Mouse (Mus musculus) liver, embryonic 11.5 days (tissue): ENCODE results near the gene Gm21985. TPM values are rescaled to one million over a fixed set of nuclear protein-coding genes. Genes with fewer than 3 reads are reported as not detected.

Source experiments
- ATAC-seq: fragments of 200-750 bp; cut with Nextera tagmentation; replicated peaks from 2 replicates; pipeline ENCODE4 v1.8.0; 2017; ENCODE audit warnings: moderate number of reproducible peaks, mild to moderate bottlenecking, moderate TSS enrichment, moderate library complexity; ENCODE audit not compliant: low FRiP score
- DNase-seq: peaks from one replicate; pipeline ENCODE4 v3.0.0-alpha.2; 2017; ENCODE audit warnings: low spot score
- H3K27ac ChIP-seq: fragments of 300-500 bp; sonication (generic); 2 replicates; pipeline ENCODE4 v1.5.1; 2014; ENCODE audit warnings: mild to moderate bottlenecking, low read depth, low read length, control low read depth
- H3K27me3 ChIP-seq: fragments of 300-500 bp; sonication (generic); replicated peaks from 2 replicates; pipeline ENCODE4 v1.6.1; 2014; ENCODE audit warnings: low read length, mixed read lengths; ENCODE audit not compliant: control insufficient read depth, insufficient read depth
- H3K36me3 ChIP-seq: fragments of 300-500 bp; sonication (generic); 2 replicates; pipeline ENCODE4 v1.6.1; 2014; ENCODE audit warnings: mild to moderate bottlenecking, low read length, moderate library complexity, mixed read lengths; ENCODE audit not compliant: control insufficient read depth, insufficient read depth
- H3K4me1 ChIP-seq: fragments of 300-500 bp; sonication (generic); replicated peaks from 2 replicates; pipeline ENCODE4 v1.6.1; 2014; ENCODE audit warnings: low read length, mixed read lengths; ENCODE audit not compliant: control insufficient read depth, insufficient read depth
- H3K4me2 ChIP-seq: fragments of 300-500 bp; sonication (generic); 2 replicates; pipeline ENCODE4 v1.6.1; 2014; ENCODE audit warnings: mild to moderate bottlenecking, control low read depth, moderate library complexity
- H3K4me3 ChIP-seq: fragments of 300-500 bp; sonication (generic); 2 replicates; pipeline ENCODE4 v1.5.1; 2014; ENCODE audit warnings: low read depth, low read length, control low read depth
- H3K9ac ChIP-seq: fragments of 300-500 bp; sonication (generic); 2 replicates; pipeline ENCODE4 v1.6.1; 2014; ENCODE audit warnings: low read depth, low read length, control low read depth
- H3K9me3 ChIP-seq: fragments of 300-500 bp; sonication (generic); 2 replicates; pipeline ENCODE4 v1.6.1; 2016; ENCODE audit warnings: low read length, inconsistent platforms, mixed read lengths; ENCODE audit not compliant: control insufficient read depth
- WGBS: fragments of 180-500 bp; shearing (Covaris S2); extraction: QIAGEN DNeasy Blood & Tissue Kit; methylation state at CpG from one replicate; pipeline ENCODE4 v1.1.7; 2014; 5-methylcytosine and 5-hydroxymethylcytosine counted together
- polyA plus RNA-seq: library from polyadenylated mRNA; unstranded; fragments of >200 nt; fragmentation: Nextera tagmentation; extraction: Ambion mirVana; gene quantifications from 2 replicates; pipeline ENCODE4 v1.2.1, GENCODE M21; 2014

Gm21985 gene
- not detected in 2 replicates for polyA plus RNA-seq

- Histone ChIP-seq H3K36me3 (no peaks in the 10 kb centered on the region), H3K9ac (peak within 1 kb of the TSS; percentile 78), H3K9me3 (no peaks in the 10 kb centered on the region), H3K27ac (peak within 1 kb of the TSS; percentile 88), H3K4me2 (peak within 1 kb of the TSS; percentile 94), H3K4me3 (peak within 1 kb of the TSS; percentile 77), H3K27me3 (no peaks in the 10 kb centered on the region), H3K4me1 (peaks cover 18% of the 10 kb centered on the region)
- ATAC-seq (peak; percentile 52), DNase-seq (no peak)
- WGBS = under 1% methylated on average over 11 of the region's 11 CpGs
Observed at GRCm38 (mm10) chr2:112266242-112266592, at the start of gene Gm21985. Gm21985 (plus strand) TSS chr2:112266314.

GRCm38 (mm10) chr2:112217614-112218013 is 48.5 kb upstream of the Gm21985 start:
- Histone ChIP-seq H3K9ac (no peak overlapping the region), H3K36me3 (no peaks in the 10 kb centered on the region), H3K27ac (no peak overlapping the region), H3K4me3 (no peak overlapping the region), H3K4me1 (no peaks in the 10 kb centered on the region), H3K9me3 (no peaks in the 10 kb centered on the region), H3K27me3 (no peaks in the 10 kb centered on the region), H3K4me2 (no peak overlapping the region)
- WGBS = 71% methylated on average over 6 of the region's 6 CpGs
- DNase-seq (no peak), ATAC-seq (no peak)

- 69% methylated on average over 5 of the region's 5 CpGs for WGBS
Observed at GRCm38 (mm10) chr2:112220880-112221279, 45.2 kb upstream of the Gm21985 start.

GRCm38 (mm10) chr2:112222607-112223006 is 43.5 kb upstream of the Gm21985 start:
- no peaks in the 10 kb centered on the region for H3K9me3 ChIP-seq
- no peak overlapping the region for H3K4me3 ChIP-seq
- H3K36me3 ChIP-seq = no peaks in the 10 kb centered on the region
- no peaks in the 10 kb centered on the region for H3K4me1 ChIP-seq
- H3K9ac ChIP-seq = no peak overlapping the region
- 46% methylated on average over 5 of the region's 5 CpGs for WGBS
- H3K27ac ChIP-seq = no peak overlapping the region
- no peak overlapping the region for H3K4me2 ChIP-seq
- ATAC-seq = no peak
- no peaks in the 10 kb centered on the region for H3K27me3 ChIP-seq
- DNase-seq = no peak

More at GRCm38 (mm10) chr2:112220880-112221279, 45.2 kb upstream of the Gm21985 start:
- Histone ChIP-seq H3K9ac (no peak overlapping the region), H3K9me3 (no peaks in the 10 kb centered on the region), H3K36me3 (no peaks in the 10 kb centered on the region), H3K4me2 (no peak overlapping the region), H3K4me3 (no peak overlapping the region), H3K4me1 (no peaks in the 10 kb centered on the region), H3K27me3 (no peaks in the 10 kb centered on the region), H3K27ac (no peak overlapping the region)
- DNase-seq = no peak
- no peak for ATAC-seq

- Histone ChIP-seq H3K27ac (no peak overlapping the region), H3K4me2 (no peak overlapping the region), H3K9me3 (no peaks in the 10 kb centered on the region), H3K4me1 (no peaks in the 10 kb centered on the region), H3K27me3 (no peaks in the 10 kb centered on the region), H3K9ac (no peak overlapping the region), H3K36me3 (no peaks in the 10 kb centered on the region), H3K4me3 (no peak overlapping the region)
- no peak for ATAC-seq
- WGBS = 74% methylated on average over 4 of the region's 4 CpGs
- DNase-seq = no peak
Observed at GRCm38 (mm10) chr2:112224356-112224755, 41.8 kb upstream of the Gm21985 start.

- DNase-seq (no peak), ATAC-seq (no peak)
- Histone ChIP-seq H3K4me3 (no peak overlapping the region), H3K9ac (no peak overlapping the region), H3K4me2 (no peak overlapping the region), H3K9me3 (no peaks in the 10 kb centered on the region), H3K27me3 (no peaks in the 10 kb centered on the region), H3K27ac (no peak overlapping the region), H3K4me1 (no peaks in the 10 kb centered on the region), H3K36me3 (no peaks in the 10 kb centered on the region)
- WGBS = 55% methylated on average over 1 of the region's 1 CpGs
Observed at GRCm38 (mm10) chr2:112232623-112233022, 33.5 kb upstream of the Gm21985 start.

- 73% methylated on average over 2 of the region's 2 CpGs for WGBS
- no peak overlapping the region for H3K27ac ChIP-seq
- no peak overlapping the region for H3K9ac ChIP-seq
- no peaks in the 10 kb centered on the region for H3K27me3 ChIP-seq
- H3K9me3 ChIP-seq = no peaks in the 10 kb centered on the region
- H3K4me2 ChIP-seq = no peak overlapping the region
- no peak for ATAC-seq
- no peaks in the 10 kb centered on the region; the same call in 1 of the 2 replicates for H3K4me1 ChIP-seq
- DNase-seq = no peak
- no peak overlapping the region for H3K4me3 ChIP-seq
- H3K36me3 ChIP-seq = no peaks in the 10 kb centered on the region
Observed at GRCm38 (mm10) chr2:112236620-112237019, 29.5 kb upstream of the Gm21985 start.

- no peak for ATAC-seq
Observed at GRCm38 (mm10) chr2:112238006-112238405, 28.1 kb upstream of the Gm21985 start.

GRCm38 (mm10) chr2:112239212-112239934 is 26.7 kb upstream of the Gm21985 start, which contains the start of gene Lpcat4:
Lpcat4 (plus strand) TSS chr2:112239468.
- Histone ChIP-seq H3K36me3 (no peaks in the 10 kb centered on the region), H3K9ac (peak within 1 kb of the TSS; percentile 86), H3K4me1 (no peaks in the 10 kb centered on the region; the same call in 1 of the 2 replicates), H3K27ac (peak within 1 kb of the TSS; percentile 86), H3K4me3 (peak within 1 kb of the TSS; percentile 74), H3K27me3 (no peaks in the 10 kb centered on the region), H3K4me2 (peak within 1 kb of the TSS; percentile 98), H3K9me3 (no peaks in the 10 kb centered on the region)
- peak; percentile 89 for ATAC-seq
- WGBS = under 1% methylated on average over 88 of the region's 94 CpGs
- DNase-seq = peak; percentile 85

More at GRCm38 (mm10) chr2:112238006-112238405, 28.1 kb upstream of the Gm21985 start:
- Histone ChIP-seq H3K4me2 (no peak overlapping the region), H3K9ac (no peak overlapping the region), H3K9me3 (no peaks in the 10 kb centered on the region), H3K27ac (no peak overlapping the region), H3K4me1 (no peaks in the 10 kb centered on the region; the same call in 1 of the 2 replicates), H3K36me3 (no peaks in the 10 kb centered on the region), H3K27me3 (no peaks in the 10 kb centered on the region), H3K4me3 (no peak overlapping the region)
- DNase-seq = no peak
- 6% methylated on average over 4 of the region's 4 CpGs for WGBS
